Mouse (Mus musculus) kidney, embryonic 14.5 days (tissue): ENCODE results near the gene Hist2h2aa1. TPM values are rescaled to one million over a fixed set of nuclear protein-coding genes. Genes with fewer than 3 reads are reported as not detected.
"Not testable (repeated sequence)": the region's sequence is repeated elsewhere in the genome, so short reads cannot be mapped to it uniquely, and the experiment has no call there.

Experiments
- ATAC-seq: fragments of 200-750 bp; cut with Nextera tagmentation; 2 replicates; pipeline ENCODE4 v1.8.0; 2017; ENCODE audit warnings: moderate number of reproducible peaks, mild to moderate bottlenecking, moderate TSS enrichment, moderate library complexity; ENCODE audit not compliant: low FRiP score, low TSS enrichment
- H3K27ac ChIP-seq: fragments of 300-500 bp; sonication (generic); 2 replicates; pipeline ENCODE4 v1.5.1; 2014; ENCODE audit warnings: low read depth, mild to moderate bottlenecking, low read length, moderate library complexity, mixed read lengths
- H3K27me3 ChIP-seq: fragments of 300-500 bp; sonication (generic); 2 replicates; pipeline ENCODE4 v1.6.1; 2014; ENCODE audit warnings: mild to moderate bottlenecking, low read length; ENCODE audit not compliant: control insufficient read depth, insufficient read depth
- H3K36me3 ChIP-seq: fragments of 300-500 bp; sonication (generic); 2 replicates; pipeline ENCODE4 v1.6.1; 2014; ENCODE audit warnings: low read length, mixed read lengths; ENCODE audit not compliant: control insufficient read depth, insufficient read depth
- H3K4me1 ChIP-seq: fragments of 300-500 bp; sonication (generic); 2 replicates; pipeline ENCODE4 v1.6.1; 2014; ENCODE audit warnings: low read length, mixed read lengths; ENCODE audit not compliant: control insufficient read depth, insufficient read depth
- H3K4me2 ChIP-seq: fragments of 300-500 bp; sonication (generic); replicated peaks from 2 replicates; pipeline ENCODE4 v1.6.1; 2014; ENCODE audit warnings: low read depth, mild to moderate bottlenecking, low read length
- H3K4me3 ChIP-seq: fragments of 300-500 bp; sonication (generic); 2 replicates; pipeline ENCODE4 v1.5.1; 2014; ENCODE audit warnings: mild to moderate bottlenecking, low read length
- H3K9ac ChIP-seq: fragments of 300-500 bp; sonication (generic); 2 replicates; pipeline ENCODE4 v1.6.1; 2014; ENCODE audit warnings: low read depth, mild to moderate bottlenecking, low read length, moderate library complexity
- H3K9me3 ChIP-seq: fragments of 300-500 bp; sonication (generic); 2 replicates; pipeline ENCODE4 v1.6.1; 2016; ENCODE audit warnings: low read length; ENCODE audit not compliant: control insufficient read depth
- WGBS: fragments of 180-500 bp; shearing (Covaris S2); extraction: QIAGEN DNeasy Blood & Tissue Kit; methylation state at CpG from one replicate; pipeline ENCODE4 v1.1.7; 2014; 5-methylcytosine and 5-hydroxymethylcytosine counted together
- polyA plus RNA-seq: library from polyadenylated mRNA; unstranded; fragments of >200 nt; fragmentation: Nextera tagmentation; extraction: Ambion mirVana; gene quantifications from 2 replicates; pipeline ENCODE4 v1.2.1, GENCODE M21; 2014

The Hist2h2aa1 gene
- polyA plus RNA-seq, 1 experiment from 2014 or later, result 20.3 TPM

DNA sequence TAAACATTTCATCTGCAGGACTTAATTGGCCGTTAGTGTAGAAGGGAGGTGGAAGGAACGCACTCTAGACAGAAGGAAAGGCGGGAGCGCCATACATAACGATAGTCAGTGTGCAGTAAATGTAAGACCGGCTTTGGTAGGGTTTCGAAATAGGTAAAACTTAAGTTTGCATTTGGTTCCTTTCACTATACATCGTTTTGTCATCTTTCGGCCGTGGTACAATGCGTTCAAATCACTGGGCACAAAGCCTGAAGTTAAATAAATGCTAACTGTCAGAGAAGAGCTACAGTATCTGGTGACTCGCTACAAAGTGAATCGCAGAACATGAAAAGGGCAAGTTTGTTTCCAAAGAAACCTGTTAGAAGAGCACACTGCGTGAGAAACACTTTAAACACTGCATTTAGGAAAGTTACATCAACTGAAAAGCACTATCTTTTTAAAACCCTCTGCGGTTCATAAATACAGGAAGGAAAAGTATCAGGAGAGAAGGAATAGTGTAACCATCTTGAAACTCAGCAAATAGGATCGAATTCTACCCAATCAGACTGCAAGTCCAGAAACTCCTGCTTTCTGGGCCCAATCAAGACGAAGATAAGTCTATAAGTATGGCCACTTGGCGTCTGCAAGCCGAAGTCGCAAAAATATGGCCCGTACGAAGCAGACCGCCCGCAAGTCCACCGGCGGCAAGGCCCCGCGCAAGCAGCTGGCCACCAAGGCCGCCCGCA, 22.9 kb downstream of the Hist2h2aa1 start, which contains the start of gene Hist2h3b:
TSS of gene Hist2h3b (plus strand) at position 604 of the 725 bp plus-strand sequence.
- Histone ChIP-seq H3K27me3 (no peaks in the 10 kb centered on the region), H3K4me2 (peak within 1 kb of the TSS; percentile 82), H3K4me1 (peaks cover 21% of the 10 kb centered on the region; the same call in 1 of the 2 replicates), H3K4me3 (peak within 1 kb of the TSS; percentile 61), H3K9me3 (no peaks in the 10 kb centered on the region), H3K27ac (peak within 1 kb of the TSS; percentile 99), H3K9ac (peak within 1 kb of the TSS; percentile 80), H3K36me3 (no peaks in the 10 kb centered on the region)
- 20% methylated on average over 30 of the region's 30 CpGs for WGBS
- ATAC-seq, result peak; percentile 71; the same call in 1 of the 2 replicates

- 0% methylated on average over 11 of the region's 44 CpGs for WGBS
- H3K27ac ChIP-seq, result peak overlapping the region; percentile 99
- H3K27me3 ChIP-seq, H3K9me3 ChIP-seq, H3K36me3 ChIP-seq: not testable (repeated sequence)
- peak overlapping the region; percentile 61 for H3K4me3 ChIP-seq
- H3K4me2 ChIP-seq, result peak overlapping the region; percentile 61
- ATAC-seq, result peak; percentile 46
- H3K9ac ChIP-seq, result peak overlapping the region; percentile 80
- H3K4me1 ChIP-seq, result peaks cover 21% of the 10 kb centered on the region; the same call in 1 of the 2 replicates
Observed at GRCm38 (mm10) chr3:96268776-96269378, 23.6 kb downstream of the Hist2h2aa1 start.

GRCm38 (mm10) chr3:96269511-96270474, 24.5 kb downstream of the Hist2h2aa1 start, which contains the start of gene Hist2h2bb:
Hist2h2bb (plus strand) TSS chr3:96269752.
- ATAC-seq, result peak; percentile 96
- peak within 1 kb of the TSS; percentile 80 for H3K9ac ChIP-seq
- no peaks in the 10 kb centered on the region for H3K9me3 ChIP-seq
- WGBS, result 1% methylated on average over 45 of the region's 45 CpGs
- H3K4me1 ChIP-seq, result peaks cover 12% of the 10 kb centered on the region; the same call in 1 of the 2 replicates
- H3K4me3 ChIP-seq, result peak within 1 kb of the TSS; percentile 61
- H3K4me2 ChIP-seq, result peak within 1 kb of the TSS; percentile 82
- H3K36me3 ChIP-seq, result no peaks in the 10 kb centered on the region
- H3K27ac ChIP-seq, result peak within 1 kb of the TSS; percentile 99
- H3K27me3 ChIP-seq, result no peaks in the 10 kb centered on the region

DNA sequence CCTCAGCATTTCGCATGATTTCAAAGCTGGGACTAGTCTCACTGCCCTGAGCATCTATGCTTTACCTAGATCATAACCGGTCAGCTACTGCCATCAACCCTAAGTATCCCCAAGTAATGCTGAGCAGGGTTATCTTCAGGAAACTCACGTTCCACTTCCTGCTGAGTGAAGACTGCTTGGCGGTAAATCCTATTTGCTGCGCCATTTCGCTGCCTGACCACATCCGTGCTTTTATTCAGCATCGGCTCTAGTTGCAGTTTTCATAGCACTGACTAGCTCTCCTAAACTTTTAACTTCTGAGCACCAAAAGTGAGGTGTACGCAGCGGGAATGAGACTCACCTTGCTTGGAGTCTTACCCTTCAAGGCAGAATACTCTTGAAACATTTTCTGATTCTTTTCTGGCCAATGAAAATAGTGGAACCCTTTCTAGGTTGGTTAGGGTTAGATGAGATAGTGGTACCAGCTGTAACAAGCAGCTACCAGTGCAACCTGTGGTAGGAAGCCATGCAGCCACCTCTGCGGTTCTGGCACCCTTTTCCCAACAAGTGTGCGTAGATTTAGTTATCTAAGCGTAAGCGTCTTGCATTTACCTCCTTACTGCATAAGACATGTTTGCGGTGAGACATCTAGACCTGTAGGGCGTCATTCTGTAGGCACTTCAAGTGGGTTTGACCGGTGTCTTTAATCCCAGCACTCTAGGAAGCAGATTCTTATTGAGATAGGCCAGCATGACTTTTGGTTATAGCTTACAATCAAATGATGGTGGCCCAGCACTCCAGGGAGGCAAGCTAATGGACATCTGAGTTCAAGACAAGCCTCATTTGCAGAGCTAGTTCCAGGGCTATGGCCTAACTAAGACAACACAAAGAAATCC, 28.5 kb downstream of the Hist2h2aa1 start:
- ATAC-seq, result no peak
- H3K9me3 ChIP-seq, result no peaks in the 10 kb centered on the region
- no peak overlapping the region for H3K4me2 ChIP-seq
- H3K4me3 ChIP-seq, result no peak overlapping the region
- H3K9ac ChIP-seq, result no peak overlapping the region
- WGBS, result 91% methylated on average over 17 of the region's 17 CpGs
- no peaks in the 10 kb centered on the region for H3K27me3 ChIP-seq
- H3K4me1 ChIP-seq, result 0 out of 2 replicates have a peak, but pooled peaks cover 3% of the 10 kb centered on the region
- no peak overlapping the region for H3K27ac ChIP-seq
- no peaks in the 10 kb centered on the region for H3K36me3 ChIP-seq

DNA sequence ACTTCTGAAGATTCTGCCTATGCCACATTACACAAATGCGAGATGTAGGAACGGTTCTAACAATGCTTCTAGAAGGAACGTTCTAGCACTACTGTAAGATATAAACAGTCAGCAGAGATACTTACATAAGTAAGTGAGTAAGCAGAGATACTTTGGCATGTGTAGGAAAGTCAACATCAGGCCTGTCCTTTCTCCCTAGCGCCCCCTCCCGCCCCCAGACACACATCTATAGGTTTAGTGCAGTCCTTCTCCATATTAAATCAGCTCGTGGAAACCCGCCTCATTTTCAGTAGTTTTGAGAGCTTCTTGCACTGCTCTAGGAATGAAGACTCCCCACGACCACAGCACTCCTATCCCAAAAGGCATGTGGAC, 32.1 kb downstream of the Hist2h2aa1 start:
- H3K4me2 ChIP-seq, result peak overlapping the region; percentile 78
- no peaks in the 10 kb centered on the region for H3K36me3 ChIP-seq
- no peaks in the 10 kb centered on the region for H3K9me3 ChIP-seq
- H3K27ac ChIP-seq, result peak overlapping the region; percentile 84
- H3K27me3 ChIP-seq, result no peaks in the 10 kb centered on the region; the same call in 1 of the 2 replicates
- H3K9ac ChIP-seq, result peak overlapping the region; percentile 61
- H3K4me3 ChIP-seq, result peak overlapping the region; percentile 50
- WGBS, result 21% methylated on average over 8 of the region's 8 CpGs
- H3K4me1 ChIP-seq, result 0 out of 2 replicates have a peak, but pooled peaks cover 3% of the 10 kb centered on the region
- ATAC-seq, result peak; percentile 44

DNA sequence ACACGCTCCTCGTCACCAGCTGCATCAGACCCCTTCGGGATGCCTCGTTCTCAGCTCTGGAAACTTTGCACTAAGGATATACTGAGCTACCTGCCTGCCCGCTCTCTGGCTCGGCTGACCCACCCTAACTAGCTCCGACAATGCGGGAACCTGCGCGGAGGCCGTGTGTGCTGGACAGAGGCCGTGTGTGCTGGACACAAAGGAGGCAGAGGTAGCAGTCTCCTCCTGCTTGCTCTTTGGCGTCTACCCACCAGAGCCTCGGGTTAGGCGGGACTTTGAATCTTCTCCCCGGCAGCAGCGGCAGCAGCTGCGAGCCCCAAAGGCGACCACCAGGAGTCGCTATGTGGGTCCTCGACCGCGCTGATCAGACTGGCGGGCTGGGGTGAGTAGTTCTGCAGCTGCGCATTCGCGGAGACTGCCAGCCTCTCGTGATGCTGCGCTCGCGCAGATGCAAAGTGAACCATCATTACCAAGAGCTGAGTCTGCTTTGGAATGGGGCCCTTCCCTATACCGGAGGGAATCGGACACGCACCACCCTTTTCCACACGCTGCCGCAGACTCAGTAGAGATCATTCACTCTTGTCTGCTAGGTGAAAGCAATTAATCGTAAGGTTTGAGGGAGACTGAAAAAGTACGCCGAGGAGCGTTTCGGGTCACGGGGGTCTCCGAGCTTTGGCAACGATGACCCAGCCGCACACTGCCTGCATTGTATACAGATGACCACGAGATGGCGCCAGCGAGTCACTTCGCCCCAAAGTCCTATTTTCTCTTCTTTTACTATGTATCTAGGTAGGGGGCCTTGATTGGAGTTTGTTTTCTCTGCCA, 32.7 kb downstream of the Hist2h2aa1 start:
- peak overlapping the region; percentile 61 for H3K9ac ChIP-seq
- under 1% methylated on average over 49 of the region's 49 CpGs for WGBS
- ATAC-seq, result peak; percentile 96

DNA sequence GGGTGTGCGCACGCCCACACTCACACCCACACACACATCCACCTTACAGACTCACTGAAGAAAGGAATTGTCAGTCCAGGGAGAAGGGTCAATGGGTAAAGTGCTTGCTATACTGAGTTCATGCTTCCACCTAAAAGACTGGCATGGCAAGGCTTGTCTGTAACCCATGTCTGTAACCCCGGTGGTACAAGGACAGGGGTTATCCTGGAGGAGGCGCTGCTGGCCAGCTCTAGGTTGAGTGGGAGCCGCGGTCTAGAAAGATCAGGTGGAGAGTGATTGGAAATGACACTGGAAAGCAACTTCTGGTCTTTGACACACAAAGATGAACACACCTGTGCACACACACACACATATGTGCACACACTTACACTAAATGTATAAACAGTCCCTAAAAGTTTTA, 35.4 kb downstream of the Hist2h2aa1 start:
- ATAC-seq, result no peak
- 60% methylated on average over 6 of the region's 6 CpGs for WGBS
- Histone ChIP-seq H3K9ac (no peak overlapping the region), H3K27me3 (peaks cover 11% of the 10 kb centered on the region), H3K36me3 (no peaks in the 10 kb centered on the region), H3K4me2 (no peak overlapping the region), H3K4me1 (0 out of 2 replicates have a peak, but pooled peaks cover 3% of the 10 kb centered on the region), H3K4me3 (no peak overlapping the region), H3K27ac (no peak overlapping the region), H3K9me3 (no peaks in the 10 kb centered on the region)

More for the DNA sequence above, 32.7 kb downstream of the Hist2h2aa1 start:
- Histone ChIP-seq H3K4me3 (peak overlapping the region; percentile 50), H3K4me1 (0 out of 2 replicates have a peak, but pooled peaks cover 3% of the 10 kb centered on the region), H3K27ac (peak overlapping the region; percentile 84), H3K9me3 (no peaks in the 10 kb centered on the region), H3K27me3 (peaks cover 2% of the 10 kb centered on the region), H3K4me2 (peak overlapping the region; percentile 78), H3K36me3 (no peaks in the 10 kb centered on the region)
